Mouse (Mus musculus) heart, postnatal 14 days (tissue): Measurements from ENCODE around the gene Fam213a. TPM values are rescaled to one million over a fixed set of nuclear protein-coding genes. Genes with fewer than 3 reads are reported as not detected.

Experiments
- DNase-seq, 2 experiments: peaks; one replicate each; pipeline ENCODE4 v3.0.0; 2021 to 2022
- intact Hi-C: fragments of 180-260 bp; cut with DNase I; formaldehyde crosslinking; loops from one replicate; pipeline ENCODE4 v1.15.1; 2025
- total RNA-seq, 2 experiments: library from RNA; stranded (reverse); gene quantifications; 2 replicates each; pipeline ENCODE4 v1.2.3; 2021

Fam213a gene
- total RNA-seq, 2 experiments from 2014 or later: 17.1 to 22.2 TPM

DNA sequence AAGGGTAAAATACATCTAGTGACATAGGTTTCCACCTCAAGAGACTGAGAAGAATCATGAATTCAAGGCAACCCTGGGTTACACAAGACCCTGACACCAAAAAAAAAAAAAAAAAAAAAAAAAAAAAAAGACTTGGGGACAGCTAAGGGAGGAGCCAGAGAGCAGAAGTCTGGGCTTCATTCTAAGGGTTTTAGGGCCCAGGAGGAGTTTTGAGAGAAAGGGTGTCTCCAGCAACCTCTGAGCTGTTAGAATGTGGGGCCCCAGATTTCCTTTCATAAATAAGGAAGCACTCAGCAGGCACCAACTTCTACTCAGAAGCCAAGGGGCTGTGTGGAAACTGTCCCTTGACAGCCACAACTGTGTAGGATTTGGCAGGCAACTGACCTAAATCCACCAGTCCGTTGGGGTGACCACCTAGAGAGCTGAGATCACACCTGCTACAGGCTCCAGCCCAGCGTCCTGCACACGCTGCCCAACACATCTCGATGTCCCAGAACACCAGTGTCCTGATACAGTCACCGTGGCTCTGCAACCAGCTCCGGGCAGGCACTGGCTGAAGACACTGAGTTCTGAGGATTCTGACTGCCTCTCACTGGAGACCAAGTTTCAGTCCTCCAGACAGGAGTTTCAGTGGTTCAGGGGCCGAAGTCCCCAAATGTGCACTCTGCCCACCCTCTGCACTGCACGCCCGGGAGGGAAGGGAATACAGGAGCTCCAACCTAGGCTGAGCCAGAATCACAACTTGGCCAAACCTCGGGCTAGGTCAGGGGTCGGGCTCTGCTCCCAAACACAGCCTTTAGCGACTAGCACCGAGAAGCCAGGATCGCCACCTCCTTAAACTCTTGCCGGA lies 47.9 kb downstream of the Fam213a start:
- intact Hi-C loops: no loop called here
- peak in 1 of 2 experiments; percentile 39 for DNase-seq

GRCm38 (mm10) chr14:40964881-40965280 lies 48.7 kb downstream of the Fam213a start:
- intact Hi-C loops: no loop called here
- no peak for DNase-seq

GRCm38 (mm10) chr14:40964214-40964610 lies 49.4 kb downstream of the Fam213a start:
- intact Hi-C loops: no loop called here
- DNase-seq: no peak

- intact Hi-C loops: no loop called here
- no peak for DNase-seq
These were observed 49.9 kb downstream of the Fam213a start for GRCm38 (mm10) chr14:40963501-40964213.

GRCm38 (mm10) chr14:40962365-40963290 lies 51.0 kb downstream of the Fam213a start:
- intact Hi-C loops: no loop called here
- no peak for DNase-seq

DNA sequence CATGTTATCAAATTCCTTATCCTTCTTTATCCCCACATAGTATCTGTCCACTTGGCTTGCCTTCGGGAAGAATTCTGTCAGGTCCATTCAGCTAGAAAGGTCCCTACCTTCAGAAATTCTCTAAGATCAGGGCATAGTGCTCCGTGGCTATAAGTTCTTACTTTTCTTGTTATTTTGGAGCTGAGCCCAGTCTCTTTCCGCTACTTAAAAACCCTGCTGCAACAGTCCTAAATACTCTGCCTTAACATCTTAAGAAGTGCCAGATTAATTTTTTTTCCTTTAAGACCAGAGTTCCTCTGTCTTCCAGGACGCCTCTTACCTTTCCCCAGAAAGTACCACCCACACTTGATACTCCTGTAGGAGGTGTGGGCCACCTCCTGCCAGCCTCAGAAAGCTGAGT lies 53.4 kb downstream of the Fam213a start:
- no peak for DNase-seq
- intact Hi-C loops: no loop called here

DNA sequence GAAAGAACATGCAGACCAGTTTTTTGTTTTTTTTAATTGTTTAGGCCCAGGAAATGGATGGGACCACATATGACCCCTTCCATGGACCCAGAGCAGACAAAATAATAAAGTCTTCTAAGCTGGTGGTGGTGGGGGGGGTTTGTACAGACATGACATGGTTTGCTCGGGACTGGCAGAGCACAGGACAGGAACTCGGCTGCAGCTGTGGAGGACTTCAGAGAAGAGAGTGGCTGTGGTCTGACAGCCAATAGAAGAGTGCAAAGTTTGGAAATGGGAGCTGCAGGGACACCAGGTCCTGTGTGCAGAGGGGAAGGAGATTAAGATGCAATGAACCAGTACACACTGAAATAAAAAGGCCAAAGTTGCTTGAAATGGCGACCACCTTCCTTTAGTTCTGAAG lies 54.0 kb downstream of the Fam213a start:
- intact Hi-C loops: no loop called here
- DNase-seq: no peak

- intact Hi-C loops: no loop called here
- peak; percentile 34 to 45 for DNase-seq
These were observed 54.6 kb downstream of the Fam213a start for GRCm38 (mm10) chr14:40958986-40959381.

GRCm38 (mm10) chr14:40958083-40958985 lies 55.3 kb downstream of the Fam213a start:
- DNase-seq: peak; percentile 49 to 53

GRCm38 (mm10) chr14:40957607-40958006 lies 56.0 kb downstream of the Fam213a start:
- intact Hi-C loops: no loop called here
- no peak for DNase-seq

More at GRCm38 (mm10) chr14:40958083-40958985, 55.3 kb downstream of the Fam213a start:
- intact Hi-C loops: no loop called here

DNA sequence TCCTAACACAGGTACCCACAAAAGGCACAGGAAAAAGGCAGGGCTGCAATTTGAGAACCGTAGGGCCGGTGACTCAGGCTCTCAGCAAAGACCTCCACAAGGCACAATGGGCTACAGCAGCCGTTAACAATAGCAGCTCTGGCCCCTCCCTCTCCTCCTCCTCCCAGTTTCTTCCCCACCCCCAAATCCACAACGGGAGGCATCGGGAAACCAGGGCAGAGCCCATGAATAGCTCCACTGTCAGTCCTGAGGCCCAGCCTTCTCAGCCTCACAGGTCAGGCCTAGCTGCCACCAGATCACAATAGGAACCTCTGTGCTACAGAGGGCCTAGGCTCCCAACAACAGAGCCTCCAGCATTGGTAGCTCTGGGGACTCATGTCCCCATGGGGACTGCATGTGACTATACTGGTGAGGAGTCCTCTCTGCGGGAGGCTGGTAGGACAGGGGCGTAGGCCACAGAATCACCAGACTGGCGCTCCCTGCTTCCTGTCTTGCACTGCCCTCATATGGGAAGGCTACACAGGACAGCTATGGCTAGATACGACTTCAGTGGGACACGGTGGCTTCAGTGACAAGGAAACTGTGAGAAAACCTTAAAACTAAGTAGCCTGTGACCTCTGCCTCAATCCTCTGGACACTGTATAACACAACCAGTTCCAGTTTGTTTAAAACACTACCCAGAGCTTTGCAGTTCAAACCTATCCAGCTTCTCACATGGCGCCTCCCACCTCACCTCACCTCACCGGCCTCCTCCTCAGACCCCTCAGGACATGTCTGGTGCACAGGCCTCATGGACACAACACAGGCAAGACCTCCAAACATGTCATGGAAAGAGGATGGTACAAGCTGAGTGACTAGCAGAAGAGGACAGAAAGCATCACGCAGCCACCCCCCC lies 57.1 kb downstream of the Fam213a start:
- peak; percentile 47 to 52 for DNase-seq
- intact Hi-C loops: no loop called here

DNA sequence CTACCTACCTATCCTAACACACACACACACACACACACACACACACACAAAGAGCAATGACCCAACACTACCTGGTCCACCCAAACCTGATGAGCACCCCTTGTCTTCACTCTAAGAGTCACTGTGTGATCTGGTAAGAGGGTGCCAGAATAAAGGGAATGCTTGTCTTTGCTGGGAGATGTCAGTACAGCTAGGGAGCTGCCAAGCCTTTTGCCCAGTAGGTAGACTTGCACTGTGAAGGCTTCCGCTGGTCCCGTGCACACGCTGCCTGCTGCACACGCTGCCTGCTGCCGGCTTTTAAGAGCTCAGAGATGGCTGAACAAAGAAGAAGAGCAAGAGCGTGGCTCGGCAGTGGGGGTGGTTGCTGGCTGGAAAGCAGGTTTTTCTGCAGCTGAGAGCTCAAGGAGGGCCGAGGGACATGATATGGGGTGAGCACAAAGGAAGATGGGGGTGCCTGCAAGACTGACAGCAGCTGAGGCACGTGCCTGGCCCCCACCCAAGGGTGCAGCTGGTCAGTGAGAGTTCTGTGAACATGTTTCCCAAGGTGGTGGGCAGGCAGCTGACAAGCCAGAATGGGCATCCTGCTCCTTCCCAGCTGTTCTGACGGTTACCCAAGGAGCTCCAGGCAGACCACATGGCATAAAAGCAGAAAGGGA lies 57.9 kb downstream of the Fam213a start:
- intact Hi-C loops: no loop called here
- DNase-seq: peak; percentile 40 to 45

GRCm38 (mm10) chr14:40955146-40955545 lies 58.4 kb downstream of the Fam213a start:
- intact Hi-C loops: no loop called here
- no peak for DNase-seq

GRCm38 (mm10) chr14:40953381-40953780 lies 60.2 kb downstream of the Fam213a start:
- DNase-seq: no peak
- intact Hi-C loops: no loop called here

- no peak for DNase-seq
- intact Hi-C loops: no loop called here
These were observed 60.9 kb downstream of the Fam213a start for GRCm38 (mm10) chr14:40952715-40953114.

DNA sequence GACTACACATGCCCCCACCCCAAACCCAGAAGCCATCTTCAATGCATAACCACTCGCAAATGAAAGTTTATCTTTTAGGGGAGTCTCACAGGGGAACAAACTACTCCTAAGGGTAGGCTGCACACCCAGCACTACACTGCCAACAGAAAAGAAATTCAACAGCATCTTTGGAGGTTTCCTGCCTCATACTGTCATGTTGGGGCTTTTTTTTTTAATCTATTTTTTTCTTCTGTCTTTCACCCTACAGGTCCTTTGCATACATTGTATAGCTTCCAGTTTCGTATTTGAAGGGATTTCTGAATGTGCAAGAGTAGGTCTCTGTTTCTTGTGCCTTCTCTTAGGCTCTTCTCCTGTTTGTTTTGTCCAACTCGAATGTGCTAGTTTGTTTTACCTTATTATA lies 61.3 kb downstream of the Fam213a start:
- no peak for DNase-seq
- intact Hi-C loops: no loop called here

GRCm38 (mm10) chr14:40949730-40950614 lies 63.6 kb downstream of the Fam213a start:
- DNase-seq: no peak
- intact Hi-C loops: no loop called here
